Mouse (Mus musculus): ENCODE results near the gene Fbxl17.

Gene Fbxl17

GRCm38 (mm10) chr17:63093184-63093583 is 406.6 kb downstream of the Fbxl17 start:
- no peak for TF ChIP-seq GATA4 (IDR thresholded peaks at IDR 0.05; ENCODE audit: insufficient replicate concordance, low read length)

GRCm38 (mm10) chr17:63092774-63093173 is 407.0 kb downstream of the Fbxl17 start:
- TF ChIP-seq GATA4 (IDR thresholded peaks at IDR 0.05; ENCODE audit: insufficient replicate concordance, low read length): no peak

GRCm38 (mm10) chr17:63090112-63090511 is 409.7 kb downstream of the Fbxl17 start:
- no peak for TF ChIP-seq GATA4 (IDR thresholded peaks at IDR 0.05; ENCODE audit: insufficient replicate concordance, low read length)

GRCm38 (mm10) chr17:63087265-63087664 is 412.6 kb downstream of the Fbxl17 start:
- no peak for TF ChIP-seq GATA4 (IDR thresholded peaks at IDR 0.05; ENCODE audit: insufficient replicate concordance, low read length)

DNA sequence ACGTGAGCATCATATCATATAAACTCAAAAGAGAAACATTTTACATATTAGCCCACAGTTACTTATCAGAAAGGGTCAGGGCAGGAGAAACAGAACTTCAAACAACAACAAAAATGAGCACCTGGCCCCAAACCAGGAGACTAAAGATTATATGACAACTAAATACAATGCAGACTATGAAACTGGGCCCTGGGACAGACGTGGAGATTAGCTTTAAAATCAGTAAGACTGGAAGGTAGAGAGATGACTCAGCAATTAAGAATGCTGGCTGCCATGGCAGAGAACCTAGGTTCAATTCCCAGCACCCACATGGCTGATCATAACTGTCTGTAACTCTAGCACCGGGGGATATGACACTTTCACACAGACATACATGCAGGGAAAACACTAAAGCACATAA is 413.3 kb downstream of the Fbxl17 start:
- no peak for TF ChIP-seq GATA4 (IDR thresholded peaks at IDR 0.05; ENCODE audit: insufficient replicate concordance, low read length)

DNA sequence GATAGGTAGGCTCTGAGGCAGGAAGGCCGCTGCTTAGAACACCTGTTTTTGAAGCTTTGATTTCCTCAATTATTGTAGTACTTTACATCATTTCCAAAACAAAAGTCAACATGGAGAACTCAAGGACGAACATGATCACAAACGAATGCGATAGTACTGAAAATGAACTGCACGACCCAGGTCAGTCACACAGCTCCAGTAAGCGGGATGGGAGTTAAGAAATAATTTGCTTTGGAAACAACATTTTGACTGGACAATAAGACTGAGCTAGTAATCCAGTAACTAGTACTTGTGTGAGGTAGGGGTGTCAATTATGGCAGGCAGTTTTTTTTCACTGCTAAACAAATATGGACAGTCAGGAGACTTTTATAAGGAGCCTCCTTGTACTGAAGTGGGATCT is 414.6 kb downstream of the Fbxl17 start:
- TF ChIP-seq GATA4 (IDR thresholded peaks at IDR 0.05; ENCODE audit: insufficient replicate concordance, low read length): no peak

- no peak for TF ChIP-seq GATA4 (IDR thresholded peaks at IDR 0.05; ENCODE audit: insufficient replicate concordance, low read length)
Observed at GRCm38 (mm10) chr17:63079087-63079486, 420.7 kb downstream of the Fbxl17 start.

DNA sequence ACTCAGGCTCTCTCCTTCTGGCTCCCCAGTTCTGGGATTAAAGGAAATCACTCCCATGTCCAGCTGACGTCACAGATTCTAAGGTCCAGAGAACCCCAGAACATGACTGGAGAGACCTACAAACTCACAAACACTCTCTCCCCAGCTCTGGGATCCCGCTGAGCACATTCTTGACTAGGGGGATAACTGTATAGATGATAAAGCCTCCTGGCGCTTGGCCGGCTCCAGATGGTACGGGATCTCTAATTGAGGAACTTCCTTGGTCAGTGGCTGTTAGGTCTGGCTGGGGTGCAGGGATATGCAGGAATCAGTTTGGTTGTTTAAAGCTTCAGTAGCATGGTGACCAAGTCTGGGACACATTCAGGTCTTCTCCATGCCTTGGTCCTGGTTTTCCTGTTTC is 422.3 kb downstream of the Fbxl17 start:
- no peak for TF ChIP-seq GATA4 (IDR thresholded peaks at IDR 0.05; ENCODE audit: insufficient replicate concordance, low read length)

DNA sequence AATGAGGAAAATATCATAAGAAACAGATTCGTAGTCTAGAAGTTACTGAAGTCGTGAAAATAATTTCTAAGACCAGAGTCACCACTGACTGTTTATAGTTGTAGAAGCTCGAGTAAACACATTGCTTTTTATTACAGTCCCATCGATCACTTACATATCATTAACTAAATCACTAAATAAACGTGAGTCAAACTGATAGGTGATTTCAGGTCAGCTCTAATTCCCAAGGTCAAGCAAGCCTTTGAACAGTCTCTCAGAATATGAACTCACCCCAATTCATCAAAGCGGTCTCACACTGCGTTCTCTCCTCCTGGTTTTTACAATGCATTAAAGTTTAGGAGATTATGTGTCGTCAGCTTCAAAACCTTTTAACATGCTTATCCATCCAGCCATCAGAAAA is 423.2 kb downstream of the Fbxl17 start:
- no peak for TF ChIP-seq GATA4 (IDR thresholded peaks at IDR 0.05; ENCODE audit: insufficient replicate concordance, low read length)

DNA sequence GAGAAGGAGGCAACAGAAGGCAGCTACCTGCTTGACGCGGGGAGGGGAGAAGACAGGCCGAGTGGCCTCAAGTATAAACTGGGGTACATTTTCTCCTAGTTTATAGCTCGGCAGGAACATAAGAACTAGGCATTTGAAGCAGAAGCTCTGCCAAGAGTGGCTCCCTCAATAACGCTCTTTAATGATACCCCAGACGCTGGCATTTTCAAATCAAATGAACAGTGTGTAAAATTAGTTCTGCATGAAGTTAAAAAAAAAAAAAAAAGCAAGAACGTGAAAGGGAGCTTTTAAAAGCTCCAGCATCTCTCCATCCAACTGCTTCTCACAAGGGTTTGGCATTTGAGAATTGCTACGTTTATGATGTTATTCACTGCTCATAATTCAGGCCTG is 423.8 kb downstream of the Fbxl17 start:
- no peak for TF ChIP-seq GATA4 (IDR thresholded peaks at IDR 0.05; ENCODE audit: insufficient replicate concordance, low read length)

DNA sequence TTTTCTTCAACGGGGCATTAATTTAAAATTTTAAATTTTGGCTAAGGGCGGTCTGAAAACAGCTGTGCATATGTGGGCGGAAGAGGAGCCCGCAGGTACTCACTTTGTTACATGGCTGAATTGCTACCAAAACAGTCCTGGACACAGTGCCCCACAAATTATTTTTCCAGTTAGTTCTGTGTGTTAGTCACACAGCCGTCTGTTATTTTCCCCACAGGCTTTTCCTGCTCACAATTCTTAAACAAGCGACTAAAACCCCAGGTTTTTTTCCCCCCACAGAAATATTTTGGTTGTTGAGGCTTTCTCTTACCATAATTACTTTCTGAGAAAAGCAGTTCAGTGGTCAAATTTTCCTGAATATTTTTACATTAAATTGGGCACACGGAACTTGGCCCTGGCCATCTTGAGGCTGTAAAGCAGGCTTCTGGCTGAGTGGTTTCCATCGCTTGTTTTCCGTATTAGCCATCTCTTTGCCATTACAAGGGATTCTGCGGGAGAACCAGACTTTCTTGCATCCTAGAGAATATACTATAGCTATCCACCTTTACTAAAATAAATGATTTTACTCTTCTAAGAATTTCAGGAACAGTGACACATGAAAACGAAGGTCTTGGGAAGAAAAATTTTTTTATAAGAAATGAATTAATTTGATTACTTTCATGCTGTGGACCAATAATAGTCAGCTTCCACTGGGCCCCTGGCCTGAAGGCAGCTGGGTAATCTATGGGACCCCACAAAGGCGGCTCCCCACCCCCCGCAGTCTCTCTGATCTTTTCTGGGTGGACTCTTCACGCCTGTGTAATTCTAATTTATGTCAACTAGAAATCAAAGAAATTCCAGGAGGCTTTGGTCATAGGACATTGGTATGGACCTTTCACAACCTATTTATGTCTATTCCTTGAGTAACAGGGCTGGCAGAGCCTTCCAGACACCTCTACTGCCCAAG is 424.5 kb downstream of the Fbxl17 start:
- TF ChIP-seq GATA4 (IDR thresholded peaks at IDR 0.05; ENCODE audit: insufficient replicate concordance, low read length): no peak

GRCm38 (mm10) chr17:63073342-63073741 is 426.5 kb downstream of the Fbxl17 start:
- TF ChIP-seq GATA4 (IDR thresholded peaks at IDR 0.05; ENCODE audit: insufficient replicate concordance, low read length): no peak

DNA sequence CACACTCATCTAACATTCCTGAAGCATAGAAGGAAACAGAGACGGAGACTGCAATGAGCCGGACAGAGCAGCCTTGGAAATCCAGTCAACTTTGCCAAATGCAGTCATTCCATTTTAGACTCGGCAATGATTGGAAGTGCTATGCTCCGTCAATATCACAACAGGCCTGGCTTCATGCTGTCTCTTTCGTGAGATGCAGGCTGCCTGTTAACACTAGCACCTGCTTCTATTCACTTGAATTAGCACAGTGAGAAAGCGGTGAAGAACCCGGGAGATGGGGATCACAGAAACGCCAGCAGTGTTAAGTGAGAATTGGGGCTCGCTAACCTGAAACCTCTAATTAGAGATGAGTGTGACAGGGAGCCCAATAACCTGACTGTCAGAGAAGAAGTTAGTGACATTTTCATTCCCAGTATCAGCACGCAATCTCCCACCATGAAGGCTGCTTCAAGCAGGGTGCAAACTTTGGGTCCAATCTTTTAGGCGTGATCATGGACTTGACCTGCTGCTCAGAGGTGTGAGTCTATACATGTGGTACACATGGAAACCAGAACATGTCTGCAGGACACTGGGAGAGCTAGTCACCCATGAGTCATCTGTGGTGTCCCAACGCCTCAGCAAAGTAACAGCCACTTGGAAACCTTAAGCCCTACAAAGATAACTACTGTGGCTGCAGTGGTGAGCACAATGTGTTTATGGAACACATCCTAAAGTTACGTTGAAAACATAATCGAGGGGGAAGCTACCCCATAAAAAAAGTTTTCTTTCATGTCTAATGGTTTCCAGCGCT is 428.5 kb downstream of the Fbxl17 start:
- TF ChIP-seq GATA4 (IDR thresholded peaks at IDR 0.05; ENCODE audit: insufficient replicate concordance, low read length): no peak

DNA sequence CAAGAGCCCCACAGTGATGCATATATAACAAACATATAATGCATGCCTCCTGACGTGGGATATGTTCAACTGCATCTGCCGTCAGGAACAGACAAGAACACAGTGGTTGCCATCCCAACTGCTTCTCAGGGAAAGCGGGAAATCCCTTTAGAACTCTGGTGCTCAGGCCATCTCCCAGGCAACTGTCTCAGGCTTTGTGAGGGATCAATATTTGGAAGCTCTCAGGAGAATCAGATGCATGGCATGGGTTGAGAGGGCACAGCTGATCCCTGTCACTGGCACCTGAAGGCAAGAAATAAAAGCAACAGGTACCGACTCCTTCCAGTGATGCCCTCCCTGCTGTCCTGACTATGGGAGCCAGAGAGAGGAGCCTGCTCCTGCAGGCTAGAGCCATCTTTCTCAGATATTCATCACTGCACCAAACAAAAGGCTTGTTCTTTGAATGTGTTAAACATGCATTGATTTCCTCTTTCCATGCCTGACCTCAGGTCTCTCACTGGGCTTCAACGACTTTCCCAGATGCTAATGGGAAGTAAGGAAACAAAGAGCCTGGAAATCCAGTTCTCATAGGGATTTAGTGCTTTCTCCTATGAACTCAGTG is 429.6 kb downstream of the Fbxl17 start:
- TF ChIP-seq GATA4 (IDR thresholded peaks at IDR 0.05; ENCODE audit: insufficient replicate concordance, low read length): no peak

DNA sequence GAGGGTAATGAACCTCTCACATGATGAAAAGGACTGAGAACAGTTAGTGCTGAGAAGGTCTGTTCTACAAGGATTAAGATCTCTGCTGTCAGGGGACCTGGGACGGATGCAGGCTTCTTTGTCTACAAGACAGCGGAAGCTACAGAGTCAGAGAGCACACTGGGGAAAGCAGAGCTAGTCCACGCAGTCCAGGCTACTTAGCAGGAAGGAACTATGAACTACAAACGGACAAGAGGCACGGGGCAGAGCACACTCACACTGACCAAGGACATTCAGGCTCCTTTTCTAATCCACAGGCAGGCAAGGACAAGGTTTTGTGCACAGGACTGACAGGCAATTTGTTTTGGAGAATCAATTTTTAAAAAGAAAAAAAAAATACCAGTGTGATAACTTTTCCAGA is 437.0 kb downstream of the Fbxl17 start:
- no peak for TF ChIP-seq GATA4 (IDR thresholded peaks at IDR 0.05; ENCODE audit: insufficient replicate concordance, low read length)

GRCm38 (mm10) chr17:63061786-63062185 is 438.0 kb downstream of the Fbxl17 start:
- TF ChIP-seq GATA4 (IDR thresholded peaks at IDR 0.05; ENCODE audit: insufficient replicate concordance, low read length): no peak
